ENCODE assay signal across 11 mouse cellular contexts in the genomic region with DNA sequence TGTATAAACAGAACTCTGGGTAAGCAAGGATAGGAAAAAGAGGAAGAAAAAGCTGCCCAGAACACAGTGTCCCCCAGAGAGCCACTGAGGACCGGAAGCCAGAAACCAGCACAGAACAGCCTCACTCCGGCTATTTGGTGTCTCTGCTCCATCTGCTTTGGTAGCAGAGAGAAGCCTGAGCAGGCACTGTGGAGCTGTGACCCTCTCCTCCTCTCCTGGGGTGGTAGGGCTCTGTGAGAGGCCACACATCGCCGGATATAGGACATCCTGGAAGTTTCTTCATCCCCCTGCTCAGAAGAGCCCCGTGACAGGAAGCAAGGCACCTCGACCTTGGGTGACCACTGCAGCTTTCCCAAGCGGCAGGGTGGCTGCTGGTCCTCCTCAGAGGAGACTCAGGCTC. TPM values are rescaled to one million over a fixed set of nuclear protein-coding genes. Genes with fewer than 3 reads are reported as not detected.
DNase-seq lines count a peak whose midpoint lies in the region; ATAC-seq lines count a peak whose summit lies in the region.
"Had no signal": no experiment of that assay in that cellular context is flagged by ENCODE, and none has a peak within 500 bp of the region (broad histone marks: within the 10 kb centered on the region; RNA-seq: fewer than 3 reads in every experiment).

No protein-coding gene starts in this region.

- no peaks in the 10 kb centered on the region for H3K36me3 ChIP-seq in forebrain, embryonic 10.5 days (replicated peaks)
- H3K36me3 ChIP-seq in forebrain, embryonic 16.5 days (ENCODE audit: control insufficient read depth, insufficient read depth) = no peaks in the 10 kb centered on the region
- H3K36me3 ChIP-seq in liver, embryonic 13.5 days = no peaks in the 10 kb centered on the region
- H3K36me3 ChIP-seq: limb, embryonic 10.5 days had no signal

- peaks cover 69% of the 10 kb centered on the region for H3K27me3 ChIP-seq in forebrain, embryonic 10.5 days (ENCODE audit: poor library complexity, severe bottlenecking)
- peaks cover 3% of the 10 kb centered on the region; the same call in 1 of the 2 replicates for H3K27me3 ChIP-seq in forebrain, embryonic 16.5 days (replicated peaks; ENCODE audit: control insufficient read depth, insufficient read depth, low read length)
- peaks cover 64% of the 10 kb centered on the region for H3K27me3 ChIP-seq in liver, embryonic 13.5 days

- intact Hi-C loops in heart, postnatal 36 days (cut with DNase I) = loop anchor here (10.0 kb wide), 1 partner anchor 489 kb away; no protein-coding TSS in a partner anchor

- 0 out of 2 replicates have a peak, but pooled peaks cover under 1% of the 10 kb centered on the region for H3K9me3 ChIP-seq in forebrain, embryonic 10.5 days
- H3K9me3 ChIP-seq in forebrain, embryonic 16.5 days (ENCODE audit: control insufficient read depth, low read length) = no peaks in the 10 kb centered on the region
- H3K9me3 ChIP-seq in liver, embryonic 13.5 days (replicated peaks) = no peaks in the 10 kb centered on the region
- H3K9me3 ChIP-seq: limb, embryonic 10.5 days had no signal

- no peak for ATAC-seq in forebrain, embryonic 16.5 days
- ATAC-seq in liver, embryonic 13.5 days (ENCODE audit: low read depth) = no peak
- peak; percentile 15 for ATAC-seq in megakaryocyte progenitor cell, adult 5-6 weeks (replicated peaks; ENCODE audit: poor library complexity)

- H3K4me2 ChIP-seq in forebrain, embryonic 16.5 days (ENCODE audit: low read length) = no peak overlapping the region
- H3K4me2 ChIP-seq in liver, embryonic 13.5 days = no peak overlapping the region

- WGBS in forebrain, embryonic 10.5 days = 67% methylated on average over 7 of the region's 7 CpGs
- 63% methylated on average over 7 of the region's 7 CpGs for WGBS in forebrain, embryonic 16.5 days
- WGBS in liver, embryonic 13.5 days (ENCODE audit: insufficient replicate concordance) = 17% methylated on average over 7 of the region's 7 CpGs

- H3K4me1 ChIP-seq in forebrain, embryonic 10.5 days = peaks cover 69% of the 10 kb centered on the region
- H3K4me1 ChIP-seq in forebrain, embryonic 16.5 days (replicated peaks; ENCODE audit: control insufficient read depth, insufficient read depth, low read length) = peaks cover 20% of the 10 kb centered on the region
- peaks cover 61% of the 10 kb centered on the region for H3K4me1 ChIP-seq in liver, embryonic 13.5 days (replicated peaks)

- H3K4me3 ChIP-seq in forebrain, embryonic 10.5 days = no peak overlapping the region
- H3K4me3 ChIP-seq in forebrain, embryonic 16.5 days (replicated peaks; ENCODE audit: low read length) = no peak overlapping the region
- no peak overlapping the region for H3K4me3 ChIP-seq in liver, embryonic 13.5 days (replicated peaks)
- H3K4me3 ChIP-seq: limb, embryonic 10.5 days had no signal

- H3K27ac ChIP-seq in forebrain, embryonic 10.5 days = 0 out of 2 replicates have a peak overlapping the region, but pooled peaks have one; percentile 26
- no peak overlapping the region for H3K27ac ChIP-seq in forebrain, embryonic 16.5 days (ENCODE audit: low read length)
- H3K27ac ChIP-seq in liver, embryonic 13.5 days = peak overlapping the region; percentile 58
- H3K27ac ChIP-seq: limb, embryonic 10.5 days had no signal

- H3K9ac ChIP-seq in forebrain, embryonic 16.5 days (replicated peaks; ENCODE audit: low read depth, low read length) = no peak overlapping the region
- no peak overlapping the region for H3K9ac ChIP-seq in liver, embryonic 13.5 days

- no peak for DNase-seq in forebrain, embryonic 10.5 days (ENCODE audit: extremely low spot score, low spot score)
- no peak for DNase-seq in liver, embryonic 13.5 days
- DNase-seq in liver = no peak
- peak; percentile 65 to 71 for DNase-seq in heart, postnatal 36 days
- no peak for DNase-seq in retina, postnatal 1 day
- DNase-seq in layer of hippocampus, adult 11-12 months (ENCODE audit: low spot score) = no peak

RNA-seq across cellular contexts. Expression of gene Fkbp5, which starts 3.5 kb away (rescaled TPM):
- 31.7 and 33.5 TPM in 2 replicates for polyA plus RNA-seq in forebrain, embryonic 10.5 days (2016; fragmentation: Nextera tagmentation; extraction: Ambion mirVana)
- polyA plus RNA-seq in forebrain, embryonic 16.5 days (2015; fragmentation: Nextera tagmentation; extraction: Ambion mirVana) = 39.3 and 41.7 TPM in 2 replicates
- 10.8 and 12.0 TPM in 2 replicates for polyA plus RNA-seq in liver, embryonic 13.5 days (2015; fragmentation: Nextera tagmentation; extraction: Ambion mirVana)
- 10 to 100 TPM; 50.0 to 72.1 TPM for total RNA-seq in heart, postnatal 36 days (2021)
- total RNA-seq in megakaryocyte progenitor cell, adult 5-6 weeks (2015) = 25.8 and 30.0 TPM in 2 replicates
- 40.2 and 58.9 TPM in 2 replicates for total RNA-seq in megakaryocyte progenitor cell, adult 5-6 weeks (2017)

RNA-seq across cellular contexts. Expression of gene Armc12, which starts 16.8 kb away (rescaled TPM):
- polyA plus RNA-seq in forebrain, embryonic 10.5 days (2016; fragmentation: Nextera tagmentation; extraction: Ambion mirVana) = not detected in 2 replicates
- not detected in 2 replicates for polyA plus RNA-seq in forebrain, embryonic 16.5 days (2015; fragmentation: Nextera tagmentation; extraction: Ambion mirVana)
- not detected in 2 replicates for polyA plus RNA-seq in liver, embryonic 13.5 days (2015; fragmentation: Nextera tagmentation; extraction: Ambion mirVana)
- total RNA-seq in heart, postnatal 36 days (2021) = not detected
- not detected in 2 replicates for total RNA-seq in megakaryocyte progenitor cell, adult 5-6 weeks (2015)
- total RNA-seq in megakaryocyte progenitor cell, adult 5-6 weeks (2017) = not detected in 2 replicates
- polyA plus RNA-seq: heart, embryonic 14.5 days; limb, embryonic 10.5 days; thymus, postnatal 0 days had no signal

RNA-seq across cellular contexts. Expression of gene Clpsl2, which starts 35.4 kb away (rescaled TPM):
- not detected in 2 replicates for polyA plus RNA-seq in forebrain, embryonic 10.5 days (2016; fragmentation: Nextera tagmentation; extraction: Ambion mirVana)
- not detected in 2 replicates for polyA plus RNA-seq in forebrain, embryonic 16.5 days (2015; fragmentation: Nextera tagmentation; extraction: Ambion mirVana)
- polyA plus RNA-seq in liver, embryonic 13.5 days (2015; fragmentation: Nextera tagmentation; extraction: Ambion mirVana) = not detected in 2 replicates
- not detected for total RNA-seq in heart, postnatal 36 days (2021)
- not detected in 2 replicates for total RNA-seq in megakaryocyte progenitor cell, adult 5-6 weeks (2015)
- not detected in 2 replicates for total RNA-seq in megakaryocyte progenitor cell, adult 5-6 weeks (2017)
- polyA plus RNA-seq: heart, embryonic 14.5 days; limb, embryonic 10.5 days; thymus, postnatal 0 days had no signal

RNA-seq across cellular contexts. Expression of gene Clps, which starts 46.7 kb away (rescaled TPM):
- not detected in 2 replicates for polyA plus RNA-seq in forebrain, embryonic 10.5 days (2016; fragmentation: Nextera tagmentation; extraction: Ambion mirVana)
- polyA plus RNA-seq in forebrain, embryonic 16.5 days (2015; fragmentation: Nextera tagmentation; extraction: Ambion mirVana) = not detected in 2 replicates
- polyA plus RNA-seq in liver, embryonic 13.5 days (2015; fragmentation: Nextera tagmentation; extraction: Ambion mirVana) = 3.2 and 3.4 TPM in 2 replicates
- not detected for total RNA-seq in heart, postnatal 36 days (2021)
- total RNA-seq in megakaryocyte progenitor cell, adult 5-6 weeks (2015) = not detected in 2 replicates
- not detected in 2 replicates for total RNA-seq in megakaryocyte progenitor cell, adult 5-6 weeks (2017)
- polyA plus RNA-seq: heart, embryonic 14.5 days; limb, embryonic 10.5 days had no signal

Comparison
In these comparisons a context has a peak if more than half of its experiments do, and no peak if none do; other contexts are left out.
1. DNase-seq: peak in heart, postnatal 36 days (2 of 2); none in forebrain, embryonic 10.5 days (single experiment), liver, embryonic 13.5 days (single experiment), liver (single experiment), retina, postnatal 1 day (single experiment) and layer of hippocampus, adult 11-12 months (single experiment).